Mouse (Mus musculus): ENCODE results near the gene Immp1l. TPM values are rescaled to one million over a fixed set of nuclear protein-coding genes. Genes with fewer than 3 reads are reported as not detected.

The Immp1l gene
- 109 and 112 TPM in 2 replicates for polyA plus RNA-seq (2015; fragmentation: Nextera tagmentation; extraction: Ambion mirVana)

GRCm38 (mm10) chr2:105903896-105904756 lies at the start of gene Immp1l, which contains the start of gene Elp4:
Gene Immp1l, plus strand, starts transcription at chr2:105904638.
Gene Elp4, minus strand, starts transcription at chr2:105904564.
- WGBS = under 1% methylated on average over 39 of the region's 39 CpGs

GRCm38 (mm10) chr2:105854740-105855139 lies 49.7 kb upstream of the Immp1l start:
- no peak overlapping the region for H3K9ac ChIP-seq (replicated peaks)
- no peaks in the 10 kb centered on the region for H3K4me1 ChIP-seq
- H3K9me3 ChIP-seq (replicated peaks) = no peaks in the 10 kb centered on the region
- no peaks in the 10 kb centered on the region for H3K36me3 ChIP-seq
- no peak overlapping the region for H3K4me3 ChIP-seq (replicated peaks)
- 0 out of 2 replicates have a peak overlapping the region, but pooled peaks have one; percentile 33 for H3K27ac ChIP-seq (replicated peaks)
- H3K27me3 ChIP-seq (replicated peaks) = no peaks in the 10 kb centered on the region
- ATAC-seq (ENCODE audit: low FRiP score) = peak; percentile 66
- 45% methylated on average over 2 of the region's 2 CpGs for WGBS
- H3K4me2 ChIP-seq = no peak overlapping the region

More at GRCm38 (mm10) chr2:105903896-105904756, at the start of gene Immp1l, which contains the start of gene Elp4:
- H3K4me3 ChIP-seq (replicated peaks) = peak within 1 kb of the TSS; percentile 94
- peak; percentile 100 for ATAC-seq (ENCODE audit: low FRiP score)
- peak within 1 kb of the TSS; percentile 79 for H3K9ac ChIP-seq (replicated peaks)
- peak within 1 kb of the TSS; percentile 70 for H3K4me2 ChIP-seq
- peak within 1 kb of the TSS; percentile 71 for H3K27ac ChIP-seq (replicated peaks)
- H3K36me3 ChIP-seq = no peaks in the 10 kb centered on the region
- H3K27me3 ChIP-seq (replicated peaks) = no peaks in the 10 kb centered on the region
- H3K4me1 ChIP-seq = peaks cover 12% of the 10 kb centered on the region
- no peaks in the 10 kb centered on the region for H3K9me3 ChIP-seq (replicated peaks)

- 90% methylated on average over 1 of the region's 1 CpGs for WGBS
These were observed 31.0 kb upstream of the Immp1l start for GRCm38 (mm10) chr2:105873403-105873802.

GRCm38 (mm10) chr2:105890816-105891215 lies 13.6 kb upstream of the Immp1l start:
- Histone ChIP-seq H3K27ac (replicated peaks) (no peak overlapping the region), H3K9me3 (replicated peaks) (0 out of 2 replicates have a peak, but pooled peaks cover 3% of the 10 kb centered on the region), H3K4me2 (no peak overlapping the region), H3K36me3 (peaks cover 36% of the 10 kb centered on the region), H3K9ac (replicated peaks) (no peak overlapping the region), H3K4me1 (no peaks in the 10 kb centered on the region), H3K4me3 (replicated peaks) (no peak overlapping the region), H3K27me3 (replicated peaks) (no peaks in the 10 kb centered on the region)
- ATAC-seq (ENCODE audit: low FRiP score) = no peak

More at GRCm38 (mm10) chr2:105873403-105873802, 31.0 kb upstream of the Immp1l start:
- no peaks in the 10 kb centered on the region; the same call in 1 of the 2 replicates for H3K36me3 ChIP-seq
- no peak overlapping the region for H3K27ac ChIP-seq (replicated peaks)
- no peaks in the 10 kb centered on the region for H3K9me3 ChIP-seq (replicated peaks)
- H3K4me3 ChIP-seq (replicated peaks) = no peak overlapping the region
- no peak overlapping the region for H3K9ac ChIP-seq (replicated peaks)
- ATAC-seq (ENCODE audit: low FRiP score) = no peak
- H3K4me2 ChIP-seq = no peak overlapping the region
- no peaks in the 10 kb centered on the region for H3K27me3 ChIP-seq (replicated peaks)
- no peaks in the 10 kb centered on the region for H3K4me1 ChIP-seq

GRCm38 (mm10) chr2:105904757-105905146 lies 314 bp downstream of the Immp1l start:
- ATAC-seq (ENCODE audit: low FRiP score) = peak; percentile 53
- peak overlapping the region; percentile 71 for H3K27ac ChIP-seq (replicated peaks)
- peak overlapping the region; percentile 66 for H3K9ac ChIP-seq (replicated peaks)
- H3K9me3 ChIP-seq (replicated peaks) = no peaks in the 10 kb centered on the region
- H3K4me1 ChIP-seq = peaks cover 12% of the 10 kb centered on the region
- peak overlapping the region; percentile 94 for H3K4me3 ChIP-seq (replicated peaks)
- H3K4me2 ChIP-seq = peak overlapping the region; percentile 70
- 0% methylated on average over 12 of the region's 12 CpGs for WGBS
- H3K36me3 ChIP-seq = no peaks in the 10 kb centered on the region
- no peaks in the 10 kb centered on the region for H3K27me3 ChIP-seq (replicated peaks)

- WGBS = 70% methylated on average over 5 of the region's 5 CpGs
- H3K4me2 ChIP-seq = no peak overlapping the region
- H3K36me3 ChIP-seq = 0 out of 2 replicates have a peak, but pooled peaks cover 5% of the 10 kb centered on the region
- no peak overlapping the region for H3K9ac ChIP-seq (replicated peaks)
- no peaks in the 10 kb centered on the region for H3K27me3 ChIP-seq (replicated peaks)
- H3K9me3 ChIP-seq (replicated peaks) = no peaks in the 10 kb centered on the region
- peaks cover 12% of the 10 kb centered on the region for H3K4me1 ChIP-seq
- H3K27ac ChIP-seq (replicated peaks) = no peak overlapping the region
- ATAC-seq (ENCODE audit: low FRiP score) = no peak
- H3K4me3 ChIP-seq (replicated peaks) = no peak overlapping the region
These were observed 3.9 kb downstream of the Immp1l start for GRCm38 (mm10) chr2:105908351-105908750.

- H3K4me2 ChIP-seq = no peak overlapping the region
- H3K9me3 ChIP-seq (replicated peaks) = no peaks in the 10 kb centered on the region
- H3K27ac ChIP-seq (replicated peaks) = no peak overlapping the region
- 0 out of 2 replicates have a peak, but pooled peaks cover 5% of the 10 kb centered on the region for H3K36me3 ChIP-seq
- ATAC-seq (ENCODE audit: low FRiP score) = no peak
- peaks cover under 1% of the 10 kb centered on the region; the same call in 1 of the 2 replicates for H3K4me1 ChIP-seq
- H3K9ac ChIP-seq (replicated peaks) = no peak overlapping the region
- H3K4me3 ChIP-seq (replicated peaks) = no peak overlapping the region
- H3K27me3 ChIP-seq (replicated peaks) = no peaks in the 10 kb centered on the region
- 94% methylated on average over 3 of the region's 3 CpGs for WGBS
These were observed 6.2 kb downstream of the Immp1l start for GRCm38 (mm10) chr2:105910611-105911010.

GRCm38 (mm10) chr2:105913655-105914366 lies 9.4 kb downstream of the Immp1l start:
- no peak for ATAC-seq (ENCODE audit: low FRiP score)
- H3K4me1 ChIP-seq = no peaks in the 10 kb centered on the region

GRCm38 (mm10) chr2:105916671-105917070 lies 12.2 kb downstream of the Immp1l start:
- H3K27ac ChIP-seq (replicated peaks) = no peak overlapping the region
- ATAC-seq (ENCODE audit: low FRiP score) = no peak
- 94% methylated on average over 1 of the region's 1 CpGs for WGBS

More at GRCm38 (mm10) chr2:105913655-105914366, 9.4 kb downstream of the Immp1l start:
- no peak overlapping the region for H3K27ac ChIP-seq (replicated peaks)
- no peak overlapping the region for H3K4me2 ChIP-seq
- 0 out of 2 replicates have a peak, but pooled peaks cover 5% of the 10 kb centered on the region for H3K36me3 ChIP-seq
- WGBS = 55% methylated on average over 6 of the region's 6 CpGs
- no peak overlapping the region for H3K9ac ChIP-seq (replicated peaks)
- no peak overlapping the region for H3K4me3 ChIP-seq (replicated peaks)
- H3K27me3 ChIP-seq (replicated peaks) = no peaks in the 10 kb centered on the region
- no peaks in the 10 kb centered on the region for H3K9me3 ChIP-seq (replicated peaks)

GRCm38 (mm10) chr2:105917623-105918346 lies 13.3 kb downstream of the Immp1l start:
- no peak for ATAC-seq (ENCODE audit: low FRiP score)
- no peak overlapping the region for H3K4me2 ChIP-seq
- H3K27me3 ChIP-seq (replicated peaks) = no peaks in the 10 kb centered on the region
- 67% methylated on average over 5 of the region's 5 CpGs for WGBS
- H3K27ac ChIP-seq (replicated peaks) = no peak overlapping the region
- H3K9ac ChIP-seq (replicated peaks) = no peak overlapping the region
- H3K4me3 ChIP-seq (replicated peaks) = no peak overlapping the region
- no peaks in the 10 kb centered on the region for H3K9me3 ChIP-seq (replicated peaks)
- H3K4me1 ChIP-seq = no peaks in the 10 kb centered on the region
- no peaks in the 10 kb centered on the region for H3K36me3 ChIP-seq

More at GRCm38 (mm10) chr2:105916671-105917070, 12.2 kb downstream of the Immp1l start:
- H3K9me3 ChIP-seq (replicated peaks) = no peaks in the 10 kb centered on the region
- no peaks in the 10 kb centered on the region for H3K27me3 ChIP-seq (replicated peaks)
- no peak overlapping the region for H3K4me3 ChIP-seq (replicated peaks)
- H3K4me2 ChIP-seq = no peak overlapping the region
- H3K36me3 ChIP-seq = no peaks in the 10 kb centered on the region
- H3K9ac ChIP-seq (replicated peaks) = no peak overlapping the region
- no peaks in the 10 kb centered on the region for H3K4me1 ChIP-seq

GRCm38 (mm10) chr2:105950131-105950530 lies 45.7 kb downstream of the Immp1l start:
- WGBS = 95% methylated on average over 2 of the region's 2 CpGs
- H3K27me3 ChIP-seq (replicated peaks) = no peaks in the 10 kb centered on the region
- H3K4me3 ChIP-seq (replicated peaks) = no peak overlapping the region
- no peak overlapping the region for H3K4me2 ChIP-seq
- ATAC-seq (ENCODE audit: low FRiP score) = no peak
- no peak overlapping the region for H3K9ac ChIP-seq (replicated peaks)
- no peaks in the 10 kb centered on the region for H3K4me1 ChIP-seq
- H3K36me3 ChIP-seq = 0 out of 2 replicates have a peak, but pooled peaks cover 4% of the 10 kb centered on the region
- no peaks in the 10 kb centered on the region for H3K9me3 ChIP-seq (replicated peaks)
- no peak overlapping the region for H3K27ac ChIP-seq (replicated peaks)
